Mouse (Mus musculus): ENCODE measurements at regions not wholly inside any gene's neighbourhood (a gene's known extent, or its start where the extent isn't known, plus 50 kb on each side); places are given as distances from the start of the nearest gene placed in this dataset.

DNA sequence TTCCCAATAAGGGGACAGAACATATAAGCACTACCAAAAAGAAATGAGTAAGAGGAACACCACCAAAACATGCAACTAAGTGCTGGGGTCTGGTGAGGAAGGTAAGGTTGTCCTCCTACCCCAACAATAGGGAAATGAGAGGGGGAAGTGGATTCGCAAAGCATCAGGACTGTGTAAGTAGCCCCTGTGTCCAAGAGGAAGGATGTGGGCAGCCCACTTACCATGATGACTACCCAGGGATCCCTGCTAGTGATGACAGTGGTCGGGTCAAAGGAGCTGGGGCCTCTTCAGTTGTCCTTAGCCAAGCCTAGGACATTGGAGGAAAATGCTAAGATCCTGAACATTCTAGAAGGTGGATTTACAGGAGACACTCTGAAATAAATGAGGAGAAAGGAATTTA lies 109.1 kb upstream of the Gls start:
- Histone ChIP-seq H3K27ac (ENCODE audit: poor library complexity, severe bottlenecking) (no peak overlapping the region), H3K36me3 (no peaks in the 10 kb centered on the region), H3K27me3 (replicated peaks) (no peaks in the 10 kb centered on the region), H3K9ac (no peak overlapping the region), H3K9me3 (replicated peaks) (no peaks in the 10 kb centered on the region), H3K4me3 (no peak overlapping the region), H3K4me1 (replicated peaks) (no peaks in the 10 kb centered on the region), H3K4me2 (no peak overlapping the region)
- WGBS = 78% methylated on average over 2 of the region's 2 CpGs
- no peak for ATAC-seq (ENCODE audit: insufficient number of reproducible peaks, low FRiP score)

DNA sequence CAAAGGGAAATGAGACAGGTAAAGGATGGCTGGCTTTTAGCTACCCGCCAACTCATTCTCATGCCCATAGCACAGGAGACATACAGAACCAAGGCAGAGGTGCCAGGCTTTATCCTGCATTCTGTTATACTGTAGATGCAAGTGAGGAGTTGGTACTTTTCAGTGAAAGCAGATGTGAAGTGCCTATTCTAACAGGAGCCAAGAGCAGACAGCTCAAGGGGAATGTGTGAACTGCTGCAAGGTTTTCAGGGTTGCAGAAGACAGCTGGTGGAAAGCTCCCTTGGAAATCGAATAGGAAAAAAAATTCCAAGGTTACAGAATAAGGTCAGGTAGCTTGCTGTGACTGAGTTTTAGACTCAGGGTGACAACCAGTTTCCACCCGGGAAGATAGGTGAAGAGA lies 105.7 kb upstream of the Gls start:
- Histone ChIP-seq H3K27ac (ENCODE audit: poor library complexity, severe bottlenecking) (no peak overlapping the region), H3K27me3 (replicated peaks) (no peaks in the 10 kb centered on the region), H3K4me1 (replicated peaks) (no peaks in the 10 kb centered on the region), H3K36me3 (no peaks in the 10 kb centered on the region), H3K4me3 (no peak overlapping the region), H3K9ac (no peak overlapping the region), H3K4me2 (no peak overlapping the region), H3K9me3 (replicated peaks) (no peaks in the 10 kb centered on the region)
- ATAC-seq (ENCODE audit: insufficient number of reproducible peaks, low FRiP score) = no peak
- 71% methylated on average over 3 of the region's 3 CpGs for whole genome bisulfite sequencing

DNA sequence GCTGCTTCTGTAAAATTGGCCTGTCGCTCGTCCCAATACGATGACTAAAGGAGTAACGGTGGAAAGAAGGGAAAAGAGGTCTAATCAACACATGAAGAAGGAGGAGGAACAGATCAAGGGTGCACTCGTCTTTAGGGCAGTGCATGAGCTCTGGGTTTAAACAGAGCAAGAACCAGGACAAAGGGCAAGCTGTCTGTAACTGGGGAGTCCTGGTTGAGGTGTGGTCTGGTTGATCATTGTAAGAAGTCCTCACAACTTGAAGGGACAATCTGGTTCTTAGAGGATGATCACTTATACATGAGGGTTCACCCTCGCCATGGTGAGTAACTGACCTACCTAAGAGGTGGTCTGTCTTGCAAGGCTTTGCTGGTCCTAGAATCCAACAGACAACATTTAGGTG lies 105.2 kb upstream of the Gls start:
- no peaks in the 10 kb centered on the region for H3K27me3 ChIP-seq (replicated peaks)
- no peak for ATAC-seq (ENCODE audit: insufficient number of reproducible peaks, low FRiP score)
- no peak overlapping the region for H3K27ac ChIP-seq (ENCODE audit: poor library complexity, severe bottlenecking)
- H3K9me3 ChIP-seq (replicated peaks) = no peaks in the 10 kb centered on the region
- H3K9ac ChIP-seq = no peak overlapping the region
- no peaks in the 10 kb centered on the region for H3K36me3 ChIP-seq
- no peak overlapping the region for H3K4me2 ChIP-seq
- 78% methylated on average over 6 of the region's 6 CpGs for WGBS
- H3K4me3 ChIP-seq = no peak overlapping the region
- no peaks in the 10 kb centered on the region for H3K4me1 ChIP-seq (replicated peaks)

DNA sequence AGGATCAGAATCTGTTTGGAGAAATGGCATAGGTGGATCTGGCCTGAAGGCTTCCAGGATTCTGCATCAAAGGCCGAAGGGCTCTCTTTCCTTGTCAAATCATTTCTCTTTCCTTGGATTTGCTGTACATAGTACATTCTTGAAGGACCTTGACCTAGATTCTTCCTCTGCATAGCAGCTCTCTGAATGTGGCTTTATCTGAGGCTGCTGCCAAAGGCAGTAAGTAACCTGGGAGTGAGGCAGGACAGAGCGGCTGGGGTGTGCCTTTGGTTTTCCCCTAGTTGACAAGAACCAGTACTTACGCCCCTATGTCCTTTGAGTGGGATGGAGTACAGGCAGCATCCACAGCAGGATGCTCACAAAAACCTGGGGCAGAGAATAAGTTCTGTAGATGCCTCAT lies 103.7 kb upstream of the Gls start:
- Histone ChIP-seq H3K9me3 (replicated peaks) (no peaks in the 10 kb centered on the region), H3K27ac (ENCODE audit: poor library complexity, severe bottlenecking) (no peak overlapping the region), H3K4me3 (no peak overlapping the region), H3K9ac (no peak overlapping the region), H3K36me3 (no peaks in the 10 kb centered on the region), H3K27me3 (replicated peaks) (no peaks in the 10 kb centered on the region), H3K4me1 (replicated peaks) (no peaks in the 10 kb centered on the region), H3K4me2 (no peak overlapping the region)
- 71% methylated on average over 3 of the region's 3 CpGs for WGBS
- no peak for ATAC-seq (ENCODE audit: insufficient number of reproducible peaks, low FRiP score)

- no peaks in the 10 kb centered on the region for H3K36me3 ChIP-seq
- H3K27ac ChIP-seq (ENCODE audit: poor library complexity, severe bottlenecking) = no peak overlapping the region
- no peaks in the 10 kb centered on the region for H3K4me1 ChIP-seq (replicated peaks)
- ATAC-seq (ENCODE audit: insufficient number of reproducible peaks, low FRiP score) = no peak
- H3K27me3 ChIP-seq (replicated peaks) = no peaks in the 10 kb centered on the region
- no peak overlapping the region for H3K4me3 ChIP-seq
- H3K4me2 ChIP-seq = no peak overlapping the region
- H3K9me3 ChIP-seq (replicated peaks) = no peaks in the 10 kb centered on the region
- H3K9ac ChIP-seq = no peak overlapping the region
- 74% methylated on average over 12 of the region's 12 CpGs for WGBS
These were observed 99.0 kb upstream of the Gls start for GRCm38 (mm10) chr1:52332013-52332412.

- Histone ChIP-seq H3K27ac (ENCODE audit: poor library complexity, severe bottlenecking) (no peak overlapping the region), H3K4me1 (replicated peaks) (no peaks in the 10 kb centered on the region), H3K4me3 (no peak overlapping the region), H3K27me3 (replicated peaks) (no peaks in the 10 kb centered on the region), H3K4me2 (no peak overlapping the region), H3K36me3 (no peaks in the 10 kb centered on the region), H3K9me3 (replicated peaks) (no peaks in the 10 kb centered on the region), H3K9ac (no peak overlapping the region)
- ATAC-seq (ENCODE audit: insufficient number of reproducible peaks, low FRiP score) = no peak
- WGBS = 39% methylated on average over 4 of the region's 4 CpGs
These were observed 98.4 kb upstream of the Gls start for GRCm38 (mm10) chr1:52331442-52331841.

DNA sequence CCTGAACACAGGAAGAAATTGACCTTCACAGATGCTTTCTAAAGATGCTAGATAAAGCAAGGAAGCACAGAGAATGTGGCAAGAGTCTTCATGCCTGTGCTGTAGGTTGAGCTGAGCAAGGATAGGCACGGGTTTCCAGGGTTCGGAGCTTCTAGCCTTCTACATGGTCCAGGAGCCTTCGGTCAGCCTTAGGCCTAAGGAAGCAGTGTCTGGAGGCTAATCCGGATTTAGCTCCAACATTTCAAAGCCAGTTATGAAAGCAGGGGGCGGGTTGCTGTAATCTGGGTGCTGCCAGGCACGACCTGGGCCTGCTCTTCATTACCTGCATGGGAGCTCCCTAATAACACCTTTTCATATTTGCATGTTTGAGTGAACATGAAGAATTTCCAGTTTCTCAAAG lies 97.5 kb upstream of the Gls start:
- H3K4me1 ChIP-seq (replicated peaks) = no peaks in the 10 kb centered on the region

GRCm38 (mm10) chr1:52328507-52328906 lies 95.5 kb upstream of the Gls start:
- no peak for ATAC-seq (ENCODE audit: insufficient number of reproducible peaks, low FRiP score)
- no peak overlapping the region for H3K4me2 ChIP-seq
- H3K4me3 ChIP-seq = no peak overlapping the region
- no peaks in the 10 kb centered on the region for H3K9me3 ChIP-seq (replicated peaks)
- no peaks in the 10 kb centered on the region for H3K4me1 ChIP-seq (replicated peaks)
- H3K36me3 ChIP-seq = no peaks in the 10 kb centered on the region
- no peaks in the 10 kb centered on the region for H3K27me3 ChIP-seq (replicated peaks)
- H3K9ac ChIP-seq = no peak overlapping the region
- H3K27ac ChIP-seq (ENCODE audit: poor library complexity, severe bottlenecking) = no peak overlapping the region

More for the DNA sequence above, 97.5 kb upstream of the Gls start:
- 81% methylated on average over 6 of the region's 6 CpGs for WGBS
- no peak overlapping the region for H3K4me2 ChIP-seq
- H3K4me3 ChIP-seq = no peak overlapping the region
- H3K9me3 ChIP-seq (replicated peaks) = no peaks in the 10 kb centered on the region
- no peak for ATAC-seq (ENCODE audit: insufficient number of reproducible peaks, low FRiP score)
- no peaks in the 10 kb centered on the region for H3K36me3 ChIP-seq
- no peak overlapping the region for H3K9ac ChIP-seq
- H3K27me3 ChIP-seq (replicated peaks) = no peaks in the 10 kb centered on the region
- H3K27ac ChIP-seq (ENCODE audit: poor library complexity, severe bottlenecking) = no peak overlapping the region

DNA sequence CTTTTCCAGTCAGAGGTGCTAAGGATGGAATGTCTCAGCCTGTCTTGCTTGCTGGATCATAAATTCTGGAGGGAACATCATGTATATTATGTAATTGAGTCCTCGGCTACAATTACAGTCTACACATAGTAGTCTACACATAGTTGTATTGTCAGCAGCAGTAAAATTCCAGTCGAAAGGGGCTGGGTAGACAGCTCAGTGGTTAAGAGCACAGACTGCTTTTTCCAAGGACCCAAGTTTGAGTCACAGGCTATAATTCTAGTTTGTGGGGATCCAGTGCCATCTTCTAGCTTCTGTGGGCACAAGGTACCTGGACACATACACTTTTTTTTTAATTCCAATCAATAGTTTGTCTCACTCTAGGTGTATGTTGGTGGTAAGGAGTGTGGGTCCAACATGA lies 91.3 kb upstream of the Gls start:
- no peak for ATAC-seq (ENCODE audit: insufficient number of reproducible peaks, low FRiP score)
- H3K27me3 ChIP-seq (replicated peaks) = no peaks in the 10 kb centered on the region
- H3K9me3 ChIP-seq (replicated peaks) = no peaks in the 10 kb centered on the region
- no peak overlapping the region for H3K4me2 ChIP-seq
- no peak overlapping the region for H3K9ac ChIP-seq
- no peak overlapping the region for H3K4me3 ChIP-seq
- WGBS = 79% methylated on average over 2 of the region's 2 CpGs
- H3K4me1 ChIP-seq (replicated peaks) = no peaks in the 10 kb centered on the region
- H3K36me3 ChIP-seq = no peaks in the 10 kb centered on the region
- H3K27ac ChIP-seq (ENCODE audit: poor library complexity, severe bottlenecking) = no peak overlapping the region

DNA sequence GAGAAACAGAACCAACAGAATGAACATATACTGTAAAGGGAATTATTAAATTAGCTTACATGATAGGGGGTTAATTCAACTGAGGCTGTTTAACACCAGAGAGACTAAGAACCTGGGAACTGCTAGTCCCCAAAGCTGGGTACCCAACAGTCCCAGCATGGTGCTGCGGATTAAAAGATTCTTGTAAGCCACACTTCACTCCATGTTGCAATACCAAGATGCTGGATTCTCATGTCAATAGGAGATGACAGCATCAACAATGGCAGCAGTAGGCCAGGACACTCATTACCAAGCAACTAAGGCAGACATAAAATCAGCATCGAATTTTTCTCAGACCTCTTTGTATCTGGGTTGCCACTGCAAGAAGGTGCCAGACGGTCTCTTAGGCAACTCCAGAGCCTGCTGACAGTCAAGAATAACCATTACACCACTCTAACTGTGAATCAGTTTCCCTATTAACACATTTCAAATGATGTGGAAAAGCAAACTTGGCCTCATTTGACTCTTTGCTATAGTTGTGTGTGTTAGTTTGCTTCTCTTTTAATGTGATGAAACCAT lies 79.1 kb upstream of the Gls start:
- Histone ChIP-seq H3K36me3 (no peaks in the 10 kb centered on the region), H3K27me3 (replicated peaks) (no peaks in the 10 kb centered on the region), H3K27ac (ENCODE audit: poor library complexity, severe bottlenecking) (no peak overlapping the region), H3K9me3 (replicated peaks) (no peaks in the 10 kb centered on the region), H3K4me2 (no peak overlapping the region), H3K9ac (no peak overlapping the region), H3K4me3 (no peak overlapping the region), H3K4me1 (replicated peaks) (no peaks in the 10 kb centered on the region)
- WGBS = 74% methylated on average over 3 of the region's 3 CpGs
- ATAC-seq (ENCODE audit: insufficient number of reproducible peaks, low FRiP score) = no peak

DNA sequence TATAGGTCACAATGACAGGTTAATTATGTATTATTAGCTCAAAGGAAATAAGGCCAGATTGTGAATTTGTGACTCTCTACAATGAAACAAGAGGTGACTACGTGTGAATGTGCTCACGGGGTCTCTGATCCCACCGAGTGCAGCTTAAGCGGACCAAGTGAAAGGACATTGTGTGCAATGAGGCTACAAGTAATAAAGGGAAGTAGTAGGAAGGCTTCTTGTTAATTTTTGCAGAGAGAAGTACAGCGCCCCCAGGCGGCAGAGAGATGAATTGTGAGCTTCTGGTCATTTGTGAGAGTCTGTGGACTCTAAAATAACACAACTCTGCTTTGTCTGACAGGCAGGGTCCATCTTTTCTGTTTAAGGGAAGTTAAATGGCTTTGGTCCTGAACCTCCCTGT lies 73.9 kb upstream of the Gls start:
- H3K4me3 ChIP-seq = no peak overlapping the region
- H3K27ac ChIP-seq (ENCODE audit: poor library complexity, severe bottlenecking) = no peak overlapping the region
- no peak overlapping the region for H3K9ac ChIP-seq
- ATAC-seq (ENCODE audit: insufficient number of reproducible peaks, low FRiP score) = no peak
- no peak overlapping the region for H3K4me2 ChIP-seq
- H3K4me1 ChIP-seq (replicated peaks) = no peaks in the 10 kb centered on the region
- WGBS = 67% methylated on average over 6 of the region's 6 CpGs
- no peaks in the 10 kb centered on the region for H3K36me3 ChIP-seq
- no peaks in the 10 kb centered on the region for H3K27me3 ChIP-seq (replicated peaks)
- H3K9me3 ChIP-seq (replicated peaks) = no peaks in the 10 kb centered on the region

- Histone ChIP-seq H3K27ac (ENCODE audit: poor library complexity, severe bottlenecking) (no peak overlapping the region), H3K9me3 (replicated peaks) (no peaks in the 10 kb centered on the region), H3K36me3 (no peaks in the 10 kb centered on the region), H3K4me2 (no peak overlapping the region), H3K4me1 (replicated peaks) (no peaks in the 10 kb centered on the region), H3K27me3 (replicated peaks) (no peaks in the 10 kb centered on the region), H3K4me3 (no peak overlapping the region), H3K9ac (no peak overlapping the region)
- ATAC-seq (ENCODE audit: insufficient number of reproducible peaks, low FRiP score) = no peak
- WGBS = 81% methylated on average over 18 of the region's 18 CpGs
These were observed 72.9 kb upstream of the Gls start for GRCm38 (mm10) chr1:52305679-52306632.
